Mouse (Mus musculus): ENCODE data around the gene Popdc2.

Popdc2 gene

GRCm38 (mm10) chr16:38353642-38354041 lies 8.4 kb upstream of the Popdc2 start:
- no peak for ATAC-seq (ENCODE audit: insufficient number of reproducible peaks, low FRiP score, low TSS enrichment)

DNA sequence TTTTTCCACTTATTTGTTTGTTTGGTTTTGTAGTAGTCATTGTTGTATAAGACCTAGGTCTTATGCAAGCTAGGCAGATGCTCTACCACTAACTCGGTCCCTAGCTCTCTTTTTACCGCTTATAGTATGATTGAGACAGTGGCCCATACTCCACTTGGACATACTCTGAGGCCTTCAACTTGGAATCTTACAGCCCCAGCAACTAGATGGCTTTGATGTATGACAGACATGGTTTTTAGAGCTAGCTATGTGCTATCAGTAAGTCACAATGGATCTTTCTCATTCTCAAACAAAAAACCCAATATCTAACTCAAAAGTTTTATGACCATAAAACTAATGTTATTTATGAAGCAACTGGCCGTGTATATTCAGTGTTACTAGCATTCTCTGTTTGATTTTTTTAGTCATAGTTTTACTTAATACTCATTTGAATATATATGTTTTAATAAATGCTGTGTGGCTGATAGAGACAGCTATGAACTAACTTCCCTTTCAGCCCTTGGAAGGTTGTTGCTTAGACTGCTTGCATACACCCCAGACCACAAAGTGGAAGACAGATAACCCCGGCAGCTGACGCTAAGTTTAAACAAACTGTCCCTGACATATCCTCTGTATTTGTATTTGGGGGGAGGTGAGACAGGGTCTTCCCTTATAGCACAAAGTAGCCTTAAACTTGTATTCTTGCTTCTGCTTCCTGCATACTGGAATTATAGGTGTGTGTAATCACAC lies 7.7 kb upstream of the Popdc2 start:
- no peak for ATAC-seq (ENCODE audit: insufficient number of reproducible peaks, low FRiP score, low TSS enrichment)

DNA sequence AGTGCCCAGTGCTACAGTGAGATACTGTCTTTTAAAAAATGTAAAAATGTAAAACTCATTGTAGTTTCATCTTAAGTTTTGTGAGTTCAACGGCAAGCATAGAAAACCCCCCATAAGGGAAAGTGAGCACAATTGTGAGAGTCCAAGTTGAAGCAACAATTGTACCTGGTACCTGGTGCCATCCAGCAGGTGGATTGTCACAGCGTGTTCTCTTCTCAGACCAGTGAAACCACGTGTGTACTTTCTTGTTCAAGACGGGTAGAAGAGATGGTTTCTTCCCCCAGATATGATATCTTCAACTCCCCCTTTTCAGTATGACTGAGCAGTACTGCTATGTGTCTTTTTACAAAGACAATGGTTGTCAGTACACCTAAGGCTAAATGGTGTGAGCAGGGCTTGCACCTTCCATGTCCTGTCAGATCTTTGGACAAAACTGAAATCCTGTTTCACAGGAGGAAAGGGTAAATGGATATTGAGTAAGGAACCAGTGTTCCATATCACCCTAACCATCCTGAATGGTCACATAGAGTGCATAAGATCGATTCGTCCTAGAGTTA lies 3.7 kb upstream of the Popdc2 start:
- ATAC-seq (ENCODE audit: insufficient number of reproducible peaks, low FRiP score, low TSS enrichment): no peak

GRCm38 (mm10) chr16:38359241-38359640 lies 2.8 kb upstream of the Popdc2 start:
- no peak for ATAC-seq (ENCODE audit: insufficient number of reproducible peaks, low FRiP score, low TSS enrichment)

- ATAC-seq (ENCODE audit: insufficient number of reproducible peaks, low FRiP score, low TSS enrichment): no peak
These were observed 2.2 kb upstream of the Popdc2 start for GRCm38 (mm10) chr16:38359857-38360256.

GRCm38 (mm10) chr16:38360317-38360716 lies 1.7 kb upstream of the Popdc2 start:
- no peak for ATAC-seq (ENCODE audit: insufficient number of reproducible peaks, low FRiP score, low TSS enrichment)

DNA sequence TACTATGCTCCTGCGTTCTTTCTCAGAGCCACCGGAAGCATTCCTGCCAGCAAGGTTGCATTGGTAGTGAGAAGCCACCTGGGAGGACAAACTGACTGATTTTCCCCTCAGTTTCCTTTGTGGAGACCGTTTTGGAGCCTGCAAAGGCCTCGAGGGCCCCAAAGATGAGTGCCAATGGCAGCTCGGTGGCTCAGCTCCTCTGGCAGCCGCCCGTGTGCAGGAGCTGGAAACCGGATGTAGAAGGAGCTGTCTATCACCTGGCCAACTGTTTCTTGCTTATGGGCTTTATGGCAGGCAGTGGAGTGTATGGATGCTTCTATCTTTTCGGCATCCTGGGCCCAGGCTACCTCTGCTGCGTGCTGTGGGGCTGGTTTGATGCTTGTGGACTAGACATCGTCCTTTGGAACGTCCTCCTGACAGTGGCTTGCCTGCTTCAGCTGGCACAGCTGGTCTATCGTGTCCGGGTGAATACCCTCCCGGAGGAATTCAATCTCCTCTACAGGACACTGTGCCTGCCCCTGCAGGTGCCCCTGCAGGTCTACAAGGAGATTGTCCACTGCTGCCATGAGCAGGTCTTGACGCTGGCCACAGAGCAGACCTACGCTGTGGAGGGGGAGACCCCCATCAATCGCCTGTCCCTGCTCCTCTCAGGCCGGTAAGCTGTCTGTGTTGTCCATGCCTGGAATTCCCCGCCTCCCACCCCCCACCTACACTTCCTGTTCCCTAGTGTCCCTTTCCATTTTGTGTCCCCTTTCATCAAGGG lies 665 bp downstream of the Popdc2 start:
- ATAC-seq (ENCODE audit: insufficient number of reproducible peaks, low FRiP score, low TSS enrichment): 0 out of 2 replicates have a peak, but pooled peaks have one; percentile 20

DNA sequence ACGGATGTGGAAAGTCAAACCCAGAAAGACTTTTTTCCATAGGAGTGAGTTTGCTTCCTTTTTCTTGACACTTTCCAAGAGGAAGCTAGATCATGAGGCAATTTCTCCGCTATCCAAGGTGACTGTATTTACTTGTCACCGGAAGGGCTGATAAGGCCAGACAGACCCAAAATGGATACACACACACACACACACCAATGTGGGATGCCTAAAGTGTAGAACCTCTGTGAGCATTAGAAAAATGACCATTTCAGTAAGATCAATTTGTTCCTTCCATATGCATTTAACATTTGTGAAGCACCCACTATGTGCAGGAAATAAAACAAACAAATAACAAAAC lies 1.2 kb downstream of the Popdc2 start:
- ATAC-seq (ENCODE audit: insufficient number of reproducible peaks, low FRiP score, low TSS enrichment): no peak

DNA sequence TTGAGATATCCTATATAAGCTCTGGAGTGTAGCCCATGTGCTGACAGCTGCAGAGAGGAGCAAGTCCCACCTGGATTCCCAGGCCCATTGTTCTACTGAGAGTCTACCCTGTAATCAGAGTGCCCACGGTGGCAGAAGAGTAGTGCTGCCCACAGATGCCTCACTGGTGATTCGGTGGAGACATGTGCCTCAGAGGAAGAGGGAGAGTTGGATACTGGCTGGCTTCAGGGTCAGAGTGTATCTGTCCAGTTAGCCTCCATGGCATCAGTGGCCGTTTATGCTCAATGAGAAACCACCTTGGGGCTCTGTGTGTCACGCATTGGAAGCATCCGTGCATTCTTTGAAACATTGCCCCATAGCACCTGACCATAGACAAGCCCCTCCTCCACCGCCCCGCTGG lies 1.6 kb downstream of the Popdc2 start:
- ATAC-seq (ENCODE audit: insufficient number of reproducible peaks, low FRiP score, low TSS enrichment): no peak

DNA sequence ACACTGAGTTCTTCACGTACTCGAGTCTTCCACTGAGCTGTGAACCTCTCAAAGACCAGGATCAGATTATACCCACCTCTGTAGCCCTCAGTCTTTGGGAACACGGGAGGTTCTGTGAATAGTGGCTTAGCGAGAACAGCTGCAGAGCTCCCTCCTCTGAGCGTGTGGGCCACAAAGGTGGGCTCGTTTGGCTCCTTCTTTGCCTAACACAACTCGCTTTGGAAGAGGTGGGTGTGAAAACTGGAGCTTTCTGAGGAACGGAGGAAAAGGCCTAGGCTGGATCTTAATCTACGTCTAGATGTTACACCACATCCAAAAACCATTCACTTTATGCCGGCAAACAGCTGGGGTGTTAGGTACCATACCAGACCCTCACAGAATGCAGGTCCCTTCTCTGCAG lies 3.4 kb downstream of the Popdc2 start:
- ATAC-seq (ENCODE audit: insufficient number of reproducible peaks, low FRiP score, low TSS enrichment): no peak

GRCm38 (mm10) chr16:38366231-38366630 lies 4.2 kb downstream of the Popdc2 start:
- ATAC-seq (ENCODE audit: insufficient number of reproducible peaks, low FRiP score, low TSS enrichment): no peak

- ATAC-seq (ENCODE audit: insufficient number of reproducible peaks, low FRiP score, low TSS enrichment): peak; percentile 74; the same call in 1 of the 2 replicates
These were observed 6.3 kb downstream of the Popdc2 start for GRCm38 (mm10) chr16:38368336-38368735.

DNA sequence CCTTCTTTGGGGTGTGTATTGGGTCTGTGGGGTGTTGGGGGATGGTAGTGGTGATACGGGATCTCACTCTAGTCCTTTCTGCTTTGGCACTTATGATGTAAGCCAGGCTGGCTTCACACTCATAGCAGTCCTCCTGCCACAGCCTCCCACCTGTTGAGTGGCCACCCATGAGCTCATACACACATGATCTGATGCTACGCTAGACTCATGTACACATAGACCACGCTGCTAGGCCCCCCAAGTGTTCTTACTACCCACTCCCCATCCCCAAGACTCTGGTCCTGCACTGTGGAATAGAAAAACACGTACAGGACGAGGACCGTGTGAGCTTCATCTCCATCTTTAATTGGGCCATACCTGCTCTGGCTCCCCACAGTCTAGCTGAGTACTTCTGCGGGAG lies 7.0 kb downstream of the Popdc2 start:
- no peak for ATAC-seq (ENCODE audit: insufficient number of reproducible peaks, low FRiP score, low TSS enrichment)

- ATAC-seq (ENCODE audit: insufficient number of reproducible peaks, low FRiP score, low TSS enrichment): no peak
These were observed 7.4 kb downstream of the Popdc2 start for GRCm38 (mm10) chr16:38369431-38369830.

- no peak for ATAC-seq (ENCODE audit: insufficient number of reproducible peaks, low FRiP score, low TSS enrichment)
These were observed 8.0 kb downstream of the Popdc2 start for GRCm38 (mm10) chr16:38369992-38370484.

GRCm38 (mm10) chr16:38370633-38371374 lies 8.8 kb downstream of the Popdc2 start:
- no peak for ATAC-seq (ENCODE audit: insufficient number of reproducible peaks, low FRiP score, low TSS enrichment)

DNA sequence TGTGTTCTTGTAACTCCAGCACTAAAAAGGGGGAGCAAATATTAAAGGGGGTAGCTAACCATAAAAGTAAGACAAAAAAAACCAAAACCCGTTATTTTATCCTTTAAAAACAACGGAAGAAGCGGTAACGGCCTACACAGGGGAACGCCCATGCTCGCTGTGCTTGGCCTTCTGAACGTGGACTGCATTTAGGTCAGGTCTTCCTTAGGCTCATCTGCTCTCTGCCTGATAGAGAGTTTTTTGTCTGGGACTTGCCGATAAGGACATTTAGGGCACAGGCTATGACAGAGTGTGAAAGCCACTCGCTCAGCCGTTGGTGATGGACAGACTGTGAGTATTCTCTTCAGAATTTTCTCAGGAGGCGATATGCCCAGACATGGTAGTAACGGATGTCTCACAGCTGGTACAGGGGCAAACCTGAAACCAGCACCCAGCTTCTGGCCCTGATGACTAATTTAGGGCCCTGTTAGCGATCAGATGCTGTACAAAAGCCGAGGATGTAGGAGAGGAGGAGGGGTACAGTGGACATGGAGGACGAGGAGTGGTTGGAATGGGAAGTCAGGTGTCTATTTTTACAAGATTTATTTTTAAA lies 9.8 kb downstream of the Popdc2 start:
- ATAC-seq (ENCODE audit: insufficient number of reproducible peaks, low FRiP score, low TSS enrichment): no peak

DNA sequence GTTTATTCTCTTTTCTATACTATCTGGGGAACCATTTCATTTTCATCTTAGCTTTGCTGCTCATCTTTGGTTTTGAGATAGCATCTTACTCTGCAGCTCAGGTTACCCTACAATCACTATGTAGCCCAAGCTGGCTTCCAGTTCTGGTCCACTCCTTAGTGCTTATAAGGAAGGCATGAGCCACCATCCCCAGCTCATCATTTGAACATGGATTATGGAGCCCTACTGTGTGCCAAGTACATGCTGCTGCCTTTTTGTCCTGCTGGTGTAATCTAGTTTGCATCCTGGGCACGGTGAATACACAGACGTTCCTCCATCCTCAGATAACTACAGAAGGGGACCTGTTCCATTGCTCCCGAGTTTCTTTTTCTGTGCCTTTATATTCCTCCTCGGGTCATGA lies 10.9 kb downstream of the Popdc2 start:
- ATAC-seq (ENCODE audit: insufficient number of reproducible peaks, low FRiP score, low TSS enrichment): no peak

DNA sequence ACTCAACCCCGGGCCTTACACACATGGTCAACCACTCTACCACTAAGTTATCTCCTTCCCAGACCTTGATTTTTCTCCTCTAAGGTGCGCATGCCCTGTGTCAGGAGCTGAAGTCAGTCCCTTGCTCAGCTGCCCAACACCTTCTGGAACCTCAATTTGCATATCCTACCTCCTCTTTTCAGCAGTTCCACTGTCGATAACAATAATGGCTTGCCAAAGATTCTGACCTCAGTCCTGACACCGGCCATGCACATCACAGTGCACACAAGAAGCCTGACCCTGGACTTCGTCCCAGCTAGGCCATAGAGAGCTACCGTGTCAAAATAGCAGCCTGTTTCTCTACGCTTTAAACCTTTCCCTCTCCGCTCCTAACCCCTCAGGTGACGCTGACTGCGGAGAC lies 11.4 kb downstream of the Popdc2 start:
- ATAC-seq (ENCODE audit: insufficient number of reproducible peaks, low FRiP score, low TSS enrichment): no peak

GRCm38 (mm10) chr16:38373941-38374340 lies 11.9 kb downstream of the Popdc2 start:
- no peak for ATAC-seq (ENCODE audit: insufficient number of reproducible peaks, low FRiP score, low TSS enrichment)

All from cerebellum, adult (tissue).